Mouse (Mus musculus) lung, adult 18-20 months (tissue): ENCODE results near the gene Gnpda2.

Experiments used
- DNase-seq, 2 experiments: peaks; one replicate each; pipeline ENCODE4 v3.0.0; 2022; ENCODE audit warnings: mixed read lengths in 2 of 2

The Gnpda2 gene

GRCm38 (mm10) chr5:69591640-69592461 lies at the start of gene Gnpda2:
Gene Gnpda2 (minus strand): TSS chr5:69592340.
- peak; percentile 84 to 91 for DNase-seq

DNA sequence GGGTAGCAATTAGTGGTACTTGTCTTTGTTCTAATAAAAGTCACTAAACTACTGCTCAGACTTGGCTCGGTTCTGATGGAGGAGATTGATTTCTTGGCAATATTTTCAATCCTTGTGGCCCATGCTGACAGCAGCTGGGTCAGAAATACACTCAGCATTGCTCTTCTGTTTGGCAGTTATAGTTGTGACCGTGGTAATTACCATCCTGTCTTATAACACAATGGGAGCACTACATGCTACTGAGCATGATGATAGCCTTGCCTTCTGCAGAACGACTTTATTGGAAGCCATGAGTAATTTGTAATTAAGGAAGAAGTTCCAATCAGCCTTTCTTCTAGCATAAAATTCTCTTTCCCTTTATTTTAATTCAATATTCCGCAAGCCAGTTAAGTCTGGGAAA lies 42.6 kb upstream of the Gnpda2 start:
- DNase-seq: no peak

DNA sequence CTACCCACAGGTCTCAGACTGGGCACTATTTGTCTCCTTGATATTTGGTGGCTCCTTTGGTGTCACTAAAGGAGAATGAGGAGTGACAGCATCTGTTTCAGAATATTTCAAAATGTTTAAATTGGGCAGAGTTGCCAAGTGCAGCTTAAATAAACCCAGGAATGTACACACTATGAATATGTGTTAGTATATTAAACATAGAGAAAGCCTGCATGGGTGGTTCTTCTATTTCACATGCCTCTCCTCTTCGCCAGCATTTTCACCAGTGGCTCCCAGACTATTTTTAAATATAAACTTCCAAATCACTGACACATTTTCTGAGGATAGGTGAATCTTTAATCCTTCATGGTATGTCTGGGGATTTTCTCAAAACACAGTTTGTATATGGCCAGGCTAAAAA lies 28.8 kb upstream of the Gnpda2 start:
- no peak for DNase-seq

DNA sequence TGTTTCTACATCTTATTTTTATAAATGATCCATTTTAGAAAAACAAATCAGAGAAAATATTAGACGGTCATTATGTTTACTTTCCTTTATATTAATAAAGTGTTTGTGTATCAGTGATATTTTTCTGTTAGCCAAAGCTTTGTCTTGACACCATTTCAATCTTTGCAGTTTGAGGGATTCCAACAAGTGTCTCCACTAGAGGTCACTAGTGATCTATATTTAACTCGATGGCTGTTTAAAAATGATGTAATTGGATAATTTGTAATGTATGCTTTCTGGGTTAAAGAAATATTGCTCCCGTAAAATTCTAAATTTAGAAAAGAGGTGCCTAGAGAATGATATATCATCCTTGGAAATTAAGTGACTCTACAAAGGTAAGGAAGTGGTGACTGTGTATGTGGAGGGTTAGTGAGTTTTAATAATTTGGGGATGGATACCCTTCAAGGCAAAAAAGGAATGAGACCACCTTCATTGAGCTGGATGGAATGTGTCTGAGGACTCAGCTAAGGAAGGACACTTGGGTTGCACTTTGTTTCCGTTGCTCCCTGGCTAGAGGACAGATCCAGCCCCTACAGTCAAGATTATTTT lies 21.2 kb upstream of the Gnpda2 start:
- no peak for DNase-seq

GRCm38 (mm10) chr5:69601027-69601426 lies 8.9 kb upstream of the Gnpda2 start:
- no peak for DNase-seq

- DNase-seq: no peak
These were observed 34.7 kb downstream of the Gnpda2 start for GRCm38 (mm10) chr5:69557404-69557935.

- peak; percentile 92 to 94 for DNase-seq
These were observed 35.3 kb downstream of the Gnpda2 start, which contains the start of gene Guf1 for GRCm38 (mm10) chr5:69556628-69557403. Gene Guf1 (plus strand): TSS chr5:69556923.

DNA sequence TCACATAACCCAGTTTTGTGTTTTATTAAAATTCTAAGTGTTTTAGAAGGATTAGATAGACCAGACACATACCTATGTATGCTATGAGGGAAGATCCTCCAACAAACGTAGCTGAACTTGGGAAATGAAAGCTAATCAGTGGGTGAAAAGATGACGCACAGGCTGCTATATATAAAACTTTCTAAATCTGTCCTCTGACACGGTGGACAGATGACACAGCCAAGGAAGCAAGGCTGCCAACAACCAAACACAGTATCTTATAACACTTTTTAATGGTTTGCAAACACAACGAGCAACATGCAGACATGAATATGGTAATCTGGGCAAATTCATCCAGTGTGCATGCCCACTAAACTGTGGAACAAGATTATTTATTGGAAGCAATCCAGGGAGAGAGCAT lies 49.7 kb downstream of the Gnpda2 start, which contains the start of gene Yipf7:
Gene Yipf7 (minus strand): TSS at position 160 of the 400 bp plus-strand sequence.
- no peak for DNase-seq

DNA sequence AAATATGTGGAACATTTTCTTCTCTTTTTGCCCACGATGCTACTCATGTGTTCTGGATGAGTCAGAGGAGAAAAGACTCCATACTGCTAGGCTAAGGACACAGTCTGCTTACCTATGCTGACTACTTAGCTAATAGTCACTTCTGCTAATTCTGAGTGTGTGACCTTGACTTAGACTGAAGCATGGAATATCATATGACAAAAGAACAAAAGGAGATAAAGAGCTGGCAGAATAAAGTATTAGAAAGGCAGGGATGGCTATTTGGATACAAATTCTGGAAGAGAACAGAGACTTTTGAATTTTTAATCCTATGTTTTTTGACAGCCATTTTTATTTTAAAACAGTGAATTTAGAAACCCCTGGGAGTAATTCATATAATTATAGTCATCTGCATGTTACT lies 50.5 kb downstream of the Gnpda2 start:
- DNase-seq: no peak

- no peak for DNase-seq
These were observed 68.2 kb downstream of the Gnpda2 start for GRCm38 (mm10) chr5:69523944-69524343.
